Mouse (Mus musculus) forebrain, embryonic 16.5 days (tissue): ENCODE results near the gene Themis2. TPM values are rescaled to one million over a fixed set of nuclear protein-coding genes. Genes with fewer than 3 reads are reported as not detected.
A peak's percentile ranks its signal among the peaks of the same experiment; 100 is the strongest.
"Not testable (repeated sequence)": the region's sequence is repeated elsewhere in the genome, so short reads cannot be mapped to it uniquely, and the experiment has no call there.

Experiments used
- ATAC-seq: fragments of 200-750 bp; cut with Nextera tagmentation; 2 replicates; pipeline ENCODE4 v1.8.0; 2017; ENCODE audit warnings: mild to moderate bottlenecking, moderate library complexity
- H3K27ac ChIP-seq: fragments of 300-500 bp; sonication (generic); 2 replicates; pipeline ENCODE4 v1.5.1; 2014; ENCODE audit warnings: low read length, control low read depth
- H3K27me3 ChIP-seq: fragments of 300-500 bp; sonication (generic); replicated peaks from 2 replicates; pipeline ENCODE4 v1.6.1; 2014; ENCODE audit warnings: low read length; ENCODE audit not compliant: control insufficient read depth, insufficient read depth
- H3K36me3 ChIP-seq: fragments of 300-500 bp; sonication (generic); 2 replicates; pipeline ENCODE4 v1.6.1; 2014; ENCODE audit not compliant: control insufficient read depth, insufficient read depth
- H3K4me1 ChIP-seq: fragments of 300-500 bp; sonication (generic); replicated peaks from 2 replicates; pipeline ENCODE4 v1.6.1; 2014; ENCODE audit warnings: low read length; ENCODE audit not compliant: control insufficient read depth, insufficient read depth
- H3K4me2 ChIP-seq: fragments of 300-500 bp; sonication (generic); 2 replicates; pipeline ENCODE4 v1.6.1; 2014; ENCODE audit warnings: mild to moderate bottlenecking, low read length, control low read depth
- H3K4me3 ChIP-seq: fragments of 300-500 bp; sonication (generic); replicated peaks from 2 replicates; pipeline ENCODE4 v1.5.1; 2014; ENCODE audit warnings: mild to moderate bottlenecking, low read length, control low read depth
- H3K9ac ChIP-seq: fragments of 300-500 bp; sonication (generic); replicated peaks from 2 replicates; pipeline ENCODE4 v1.6.1; 2014; ENCODE audit warnings: low read depth, low read length, control low read depth
- H3K9me3 ChIP-seq: fragments of 300-500 bp; sonication (generic); 2 replicates; pipeline ENCODE4 v1.6.1; 2016; ENCODE audit warnings: low read length; ENCODE audit not compliant: control insufficient read depth
- WGBS: fragments of 180-500 bp; shearing (Covaris S2); extraction: QIAGEN DNeasy Blood & Tissue Kit; methylation state at CpG from one replicate; pipeline ENCODE4 v1.1.7; 2014; 5-methylcytosine and 5-hydroxymethylcytosine counted together
- polyA plus RNA-seq: library from polyadenylated mRNA; unstranded; fragments of >200 nt; fragmentation: Nextera tagmentation; extraction: Ambion mirVana; gene quantifications from 2 replicates; pipeline ENCODE4 v1.2.1, GENCODE M21; 2015

The Themis2 gene
- polyA plus RNA-seq, 1 experiment from 2014 or later = 0.18 TPM

DNA sequence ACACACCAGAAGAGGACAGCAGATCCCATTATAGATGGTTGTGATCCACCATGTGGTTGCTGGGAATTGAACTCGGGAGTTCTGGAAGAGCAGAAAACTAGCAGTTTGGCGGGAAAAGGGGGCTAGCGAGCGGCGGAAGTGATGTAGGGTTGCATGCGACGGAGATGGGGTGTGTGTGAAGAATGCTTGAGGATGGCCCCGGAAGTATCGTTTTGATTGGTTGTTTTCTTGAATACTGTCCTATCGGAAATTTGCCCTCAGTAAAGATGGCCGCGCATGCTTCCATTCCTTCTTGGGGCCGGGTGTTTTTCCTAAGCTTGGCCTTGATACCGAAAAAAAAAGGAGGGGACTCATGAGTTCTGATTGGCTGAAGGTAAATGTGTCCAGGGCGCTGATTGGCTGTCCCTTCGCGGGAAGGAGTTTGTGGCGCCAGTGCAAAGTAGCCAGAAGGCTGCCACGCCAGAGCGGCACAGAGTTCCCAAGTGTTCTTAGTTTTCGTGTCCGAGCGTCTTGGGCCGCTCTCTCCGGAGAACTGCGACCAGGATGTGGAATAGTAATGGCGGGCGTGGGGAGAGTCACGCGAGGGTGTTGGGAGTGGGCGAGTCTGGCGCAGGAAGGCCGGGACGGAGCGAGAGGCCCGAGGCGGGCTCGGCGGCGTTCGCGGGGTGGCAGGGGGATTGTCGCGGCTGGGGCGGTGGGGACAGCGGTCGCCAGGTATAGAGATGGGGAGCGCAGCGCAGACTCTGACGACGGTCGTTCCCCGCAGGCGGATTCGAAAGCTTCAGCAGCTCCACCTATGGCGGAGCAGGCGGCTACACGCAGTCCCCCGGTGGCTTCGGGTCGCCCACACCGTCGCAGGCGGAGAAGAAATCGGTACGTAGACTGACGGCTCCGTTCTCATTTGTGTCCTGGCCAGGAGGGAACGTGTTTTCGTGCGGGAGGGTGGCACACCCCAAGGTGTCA lies 28.0 kb downstream of the Themis2 start, which contains the start of gene Rpa2:
Gene Rpa2, plus strand, starts transcription at position 419 of the 963 bp plus-strand sequence.
- H3K9ac ChIP-seq = peak within 1 kb of the TSS; percentile 63
- no peak within 1 kb of the TSS for H3K27ac ChIP-seq
- peak within 1 kb of the TSS; percentile 81 for H3K4me3 ChIP-seq
- H3K9me3 ChIP-seq = no peaks in the 10 kb centered on the region
- peaks cover 11% of the 10 kb centered on the region for H3K4me1 ChIP-seq
- under 1% methylated on average over 63 of the region's 71 CpGs for WGBS
- peak; percentile 99 for ATAC-seq
- H3K4me2 ChIP-seq = peak within 1 kb of the TSS; percentile 88
- no peaks in the 10 kb centered on the region for H3K27me3 ChIP-seq
- no peaks in the 10 kb centered on the region; the same call in 1 of the 2 replicates for H3K36me3 ChIP-seq

DNA sequence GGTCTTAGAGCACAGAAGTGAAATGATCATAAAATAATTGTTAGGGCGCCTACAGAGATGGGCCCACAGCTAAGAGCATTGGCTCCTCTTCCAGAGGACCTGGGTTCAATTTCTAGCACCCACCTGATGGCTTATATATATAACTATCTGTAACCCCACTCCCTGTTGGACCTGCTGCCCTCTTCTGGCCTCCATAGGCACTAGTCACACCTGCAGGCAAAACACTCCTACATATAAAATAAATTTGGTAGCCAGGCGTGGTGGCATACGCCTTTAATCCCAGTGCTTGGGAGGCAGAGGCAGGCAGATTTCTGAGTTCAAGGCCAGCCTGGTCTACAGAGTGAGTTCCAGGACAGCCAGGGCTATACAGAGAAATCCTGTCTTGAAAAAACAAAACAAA lies 33.1 kb downstream of the Themis2 start:
- not testable (repeated sequence) for H3K4me2 ChIP-seq, H3K27ac ChIP-seq
- 84% methylated on average over 3 of the region's 3 CpGs for WGBS

DNA sequence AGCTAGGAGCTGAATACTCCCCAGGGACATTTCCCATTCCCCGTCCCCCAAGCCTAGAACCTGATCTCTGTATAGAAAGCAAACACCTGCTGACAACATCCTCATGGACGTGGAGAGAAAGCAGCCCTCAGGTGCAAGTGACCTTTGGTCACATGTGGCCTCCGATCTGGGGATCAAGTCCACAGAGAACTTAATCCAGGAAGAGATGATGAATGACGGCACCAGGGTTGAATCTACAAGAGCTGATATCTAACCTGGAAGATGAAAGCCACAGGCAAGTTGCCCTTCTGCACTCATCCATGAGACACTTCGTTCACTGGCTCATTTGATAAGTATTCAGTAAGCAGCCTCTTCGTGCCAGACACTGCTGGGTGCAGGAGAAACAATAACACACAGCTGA lies 33.6 kb downstream of the Themis2 start:
- no peak for ATAC-seq
- Histone ChIP-seq H3K9me3 (no peaks in the 10 kb centered on the region), H3K27me3 (no peaks in the 10 kb centered on the region; the same call in 1 of the 2 replicates), H3K27ac (no peak overlapping the region), H3K4me2 (no peak overlapping the region), H3K4me3 (no peak overlapping the region), H3K9ac (no peak overlapping the region), H3K36me3 (no peaks in the 10 kb centered on the region), H3K4me1 (no peaks in the 10 kb centered on the region)
- WGBS = 76% methylated on average over 6 of the region's 6 CpGs

More for the DNA sequence above, 33.1 kb downstream of the Themis2 start:
- not testable (repeated sequence) for H3K4me1 ChIP-seq, H3K27me3 ChIP-seq, H3K9ac ChIP-seq, H3K4me3 ChIP-seq, H3K9me3 ChIP-seq, H3K36me3 ChIP-seq, ATAC-seq

DNA sequence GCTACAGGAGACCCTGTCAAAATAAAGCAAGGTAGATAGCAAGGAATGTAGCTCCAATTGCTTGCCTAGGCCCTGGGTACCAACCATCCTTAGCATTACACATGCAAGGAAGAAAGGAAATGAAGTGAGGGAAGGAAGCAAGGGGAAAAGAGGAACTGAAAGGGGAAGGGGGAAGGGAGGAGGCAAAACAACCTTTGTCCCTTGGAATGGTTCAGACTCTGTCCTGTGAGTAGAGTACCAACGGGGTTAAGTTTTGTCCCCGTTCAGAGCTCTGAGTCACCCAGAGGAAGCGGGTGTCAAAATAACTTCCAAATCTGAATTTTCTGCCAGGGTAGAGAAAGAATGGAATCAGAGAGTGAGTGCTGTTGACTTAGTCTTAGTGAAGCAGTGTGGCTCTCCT lies 35.9 kb downstream of the Themis2 start:
- Histone ChIP-seq H3K27me3 (no peaks in the 10 kb centered on the region; the same call in 1 of the 2 replicates), H3K9ac (no peak overlapping the region), H3K4me2 (no peak overlapping the region), H3K27ac (no peak overlapping the region), H3K9me3 (no peaks in the 10 kb centered on the region), H3K36me3 (no peaks in the 10 kb centered on the region), H3K4me1 (peaks cover 4% of the 10 kb centered on the region), H3K4me3 (no peak overlapping the region)
- WGBS = 70% methylated on average over 3 of the region's 3 CpGs
- ATAC-seq = no peak

DNA sequence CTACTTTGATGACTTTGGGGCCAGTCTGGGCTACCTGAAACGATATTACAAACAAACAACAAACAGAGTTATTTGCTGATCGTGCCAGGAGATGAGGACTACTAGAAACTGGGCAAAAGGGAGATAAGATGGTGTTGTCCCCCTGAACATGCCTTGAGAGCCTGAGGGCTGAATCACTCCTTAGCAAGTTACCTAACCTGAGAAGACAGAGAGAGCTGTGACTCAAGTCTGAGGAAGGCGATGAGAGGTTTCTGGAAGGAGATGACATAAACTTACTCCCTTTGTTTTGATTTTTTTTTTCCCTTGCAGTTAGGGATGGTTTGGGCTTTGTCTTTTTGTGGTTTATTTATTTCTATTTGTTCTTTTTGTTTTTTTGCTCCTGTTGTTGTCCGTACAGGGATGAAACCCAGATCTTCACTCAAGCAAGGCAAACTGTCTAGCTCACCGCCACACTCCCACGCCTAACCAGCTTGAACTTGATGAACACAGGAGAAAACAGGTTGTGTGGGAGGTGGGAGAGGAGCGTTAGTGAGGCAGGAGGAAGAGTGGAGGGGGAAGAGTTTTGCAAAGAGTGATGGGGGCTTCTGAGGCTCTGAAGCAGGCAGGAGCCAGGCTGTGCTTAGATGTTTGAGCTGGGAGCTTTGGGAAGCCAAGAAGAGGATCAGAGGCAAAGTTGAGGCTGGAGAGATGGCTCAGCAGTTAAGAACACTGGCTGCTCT lies 38.4 kb downstream of the Themis2 start:
- ATAC-seq = no peak
- Histone ChIP-seq H3K9ac (no peak overlapping the region), H3K27ac (no peak overlapping the region), H3K27me3 (no peaks in the 10 kb centered on the region; the same call in 1 of the 2 replicates), H3K4me2 (no peak overlapping the region), H3K4me3 (no peak overlapping the region), H3K4me1 (peaks cover 4% of the 10 kb centered on the region), H3K36me3 (no peaks in the 10 kb centered on the region), H3K9me3 (no peaks in the 10 kb centered on the region)
- 85% methylated on average over 7 of the region's 7 CpGs for WGBS

DNA sequence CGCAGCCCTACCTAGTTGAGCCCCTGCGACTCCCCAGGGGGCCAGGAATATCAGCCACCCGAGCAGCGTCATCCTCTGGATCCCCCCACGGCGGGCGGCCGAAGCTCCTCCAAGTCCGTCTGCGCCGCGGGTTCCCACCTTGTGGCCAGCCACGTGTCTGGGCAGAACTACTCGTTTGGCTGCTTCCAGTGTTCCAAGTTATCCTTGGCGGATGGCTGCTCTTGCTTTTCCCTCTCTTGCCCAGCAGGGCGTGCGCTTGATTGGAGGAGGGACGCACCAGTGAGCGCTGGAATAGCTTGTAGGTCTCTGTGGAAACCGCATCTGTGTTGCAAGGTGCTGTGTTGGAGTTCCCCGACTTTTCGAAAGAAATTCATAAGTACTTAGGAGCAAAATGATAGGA lies 39.2 kb downstream of the Themis2 start, which contains the start of gene Smpdl3b:
Gene Smpdl3b, minus strand, starts transcription at position 279 of the 400 bp plus-strand sequence.
- peaks cover 4% of the 10 kb centered on the region for H3K4me1 ChIP-seq
- ATAC-seq = peak; percentile 90
- WGBS = under 1% methylated on average over 22 of the region's 22 CpGs

DNA sequence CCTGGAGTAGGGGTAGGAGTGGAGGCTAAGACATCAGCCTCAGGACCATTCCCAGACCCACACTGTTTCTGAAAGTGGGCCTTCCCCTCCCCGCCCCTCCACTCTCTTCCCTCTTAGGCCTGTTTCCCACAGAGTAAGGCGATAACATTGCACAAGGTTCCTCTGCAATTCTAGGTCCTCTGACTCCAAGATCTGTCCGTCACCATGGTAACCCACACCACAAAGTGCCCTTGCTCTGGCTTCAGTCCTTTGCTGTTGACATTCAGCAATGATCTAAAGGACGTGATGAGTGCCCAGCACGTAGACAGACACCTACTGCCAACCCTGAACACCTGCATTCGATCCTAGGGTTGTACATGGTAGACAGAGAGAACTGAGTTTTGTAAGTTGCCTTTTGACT lies 43.2 kb downstream of the Themis2 start:
- Histone ChIP-seq H3K4me1 (peaks cover 4% of the 10 kb centered on the region), H3K9ac (no peak overlapping the region), H3K9me3 (no peaks in the 10 kb centered on the region), H3K4me2 (no peak overlapping the region), H3K27me3 (no peaks in the 10 kb centered on the region; the same call in 1 of the 2 replicates), H3K4me3 (no peak overlapping the region), H3K36me3 (no peaks in the 10 kb centered on the region), H3K27ac (no peak overlapping the region)
- ATAC-seq = no peak
- WGBS = 77% methylated on average over 6 of the region's 6 CpGs

More for the DNA sequence above, 39.2 kb downstream of the Themis2 start, which contains the start of gene Smpdl3b:
- Histone ChIP-seq H3K9me3 (no peaks in the 10 kb centered on the region), H3K27ac (no peak within 1 kb of the TSS), H3K27me3 (no peaks in the 10 kb centered on the region; the same call in 1 of the 2 replicates), H3K4me3 (peak within 1 kb of the TSS; percentile 43), H3K9ac (peak within 1 kb of the TSS; percentile 46), H3K36me3 (no peaks in the 10 kb centered on the region), H3K4me2 (peak within 1 kb of the TSS; percentile 80)

DNA sequence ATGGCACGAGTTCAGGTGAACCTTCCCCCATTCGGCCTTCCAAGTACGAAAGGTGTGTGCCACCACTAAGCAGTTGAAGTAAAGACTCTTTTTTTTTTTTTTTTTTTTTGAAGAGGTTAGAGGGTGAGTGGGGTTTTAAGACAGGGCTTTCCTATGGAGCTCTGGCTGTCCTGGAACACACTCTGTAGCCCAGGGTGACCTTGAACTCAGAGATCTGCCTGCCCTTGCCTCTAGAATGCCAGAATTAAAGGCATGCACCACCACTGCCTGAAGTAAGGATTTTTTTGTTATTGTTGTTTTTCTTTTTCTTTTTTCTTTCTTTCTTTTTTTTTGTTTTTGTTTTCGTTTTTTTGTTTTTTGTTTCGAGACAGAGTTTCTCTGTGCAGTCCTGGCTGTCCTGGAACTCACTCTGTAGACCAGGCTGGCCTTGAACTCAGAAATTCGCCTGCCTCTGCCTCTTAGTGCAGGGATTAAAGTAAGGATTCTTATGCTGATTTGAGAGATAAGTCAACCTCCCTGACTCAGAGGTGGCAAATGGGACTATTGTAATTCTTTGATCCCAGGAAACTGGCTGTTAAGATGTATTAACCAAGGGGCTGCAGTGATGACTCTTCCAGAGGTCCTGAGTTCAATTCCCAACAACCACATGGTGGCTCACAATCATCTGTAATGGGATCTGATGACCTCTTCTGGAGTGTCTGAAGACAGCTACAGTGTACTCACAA lies 46.8 kb downstream of the Themis2 start:
- ATAC-seq = no peak
- Histone ChIP-seq H3K27me3 (no peaks in the 10 kb centered on the region), H3K4me3 (no peak overlapping the region), H3K4me1 (peaks cover 2% of the 10 kb centered on the region; the same call in 1 of the 2 replicates), H3K4me2 (no peak overlapping the region), H3K27ac (no peak overlapping the region), H3K36me3 (no peaks in the 10 kb centered on the region), H3K9ac (no peak overlapping the region), H3K9me3 (no peaks in the 10 kb centered on the region)
- 77% methylated on average over 6 of the region's 6 CpGs for WGBS
